Mouse (Mus musculus) myocyte (in vitro differentiated cells): ENCODE measurements at regions not wholly inside any gene's neighbourhood (a gene's known extent, or its start where the extent isn't known, plus 50 kb on each side); places are given as distances from the start of the nearest gene placed in this dataset.
A peak's percentile ranks its signal among the peaks of the same experiment; 100 is the strongest.

Source experiments
- H3K27me3 ChIP-seq: one replicate; pipeline ENCODE4 v1.6.1; 2011; ENCODE audit not compliant: control insufficient read depth, insufficient read depth, insufficient read length
- H3K36me3 ChIP-seq: one replicate; pipeline ENCODE4 v1.6.1; 2011; ENCODE audit not compliant: control insufficient read depth, insufficient read depth
- H3K4me2 ChIP-seq: one replicate; pipeline ENCODE4 v1.6.1; 2011; ENCODE audit warnings: low read depth, control low read depth
- H3K4me3 ChIP-seq: one replicate; pipeline ENCODE4 v1.5.1; 2011; ENCODE audit warnings: mild to moderate bottlenecking, control low read depth, moderate library complexity
- H3K79me2 ChIP-seq: one replicate; pipeline ENCODE4 v1.6.1; 2011; ENCODE audit not compliant: control insufficient read depth, insufficient read depth
- H3ac ChIP-seq: one replicate; pipeline ENCODE4 v1.6.1; 2011; ENCODE audit not compliant: control insufficient read depth, insufficient read length
- CEBPB ChIP-seq: IDR thresholded peaks from 2 replicates; pipeline ENCODE4 v1.6.1; 2011; ENCODE audit warnings: mild to moderate bottlenecking, moderate library complexity; ENCODE audit not compliant: poor library complexity, insufficient read depth, severe bottlenecking
- E2F4 ChIP-seq: IDR thresholded peaks from one replicate; pipeline ENCODE4 v1.6.1; 2011; ENCODE audit warnings: mild to moderate bottlenecking, control low read depth, moderate library complexity; ENCODE audit not compliant: insufficient read depth
- MAX ChIP-seq: IDR thresholded peaks from one replicate; pipeline ENCODE4 v1.6.1; 2011; ENCODE audit warnings: low read depth, mild to moderate bottlenecking, control low read depth
- MYOD1 ChIP-seq, 3 experiments: IDR thresholded peaks; one replicate each; pipeline ENCODE4 v1.6.1; 2011; ENCODE audit warnings: control low read depth in 2 of 3, low read depth in 2 of 3, mild to moderate bottlenecking in 2 of 3, moderate library complexity in 1 of 3; ENCODE audit not compliant: insufficient read length in 2 of 3, control insufficient read depth in 1 of 3
- MYOG ChIP-seq, 3 experiments: IDR thresholded peaks; one replicate each; pipeline ENCODE4 v1.6.1; 2011; ENCODE audit warnings: control low read depth in 2 of 3, low read depth in 2 of 3, mild to moderate bottlenecking in 2 of 3; ENCODE audit not compliant: insufficient read length in 2 of 3, control insufficient read depth in 1 of 3, insufficient read depth in 1 of 3
- POLR2A ChIP-seq: IDR thresholded peaks from one replicate; pipeline ENCODE4 v1.6.1; 2011; ENCODE audit warnings: low read depth, mild to moderate bottlenecking, control low read depth, moderate library complexity; ENCODE audit not compliant: insufficient read length
- POLR2AphosphoS2 ChIP-seq: IDR thresholded peaks from one replicate; pipeline ENCODE4 v1.6.1; 2011; ENCODE audit warnings: low read depth, control low read depth; ENCODE audit not compliant: insufficient read length
- REST ChIP-seq: IDR thresholded peaks from one replicate; pipeline ENCODE4 v1.6.1; 2011; ENCODE audit warnings: mild to moderate bottlenecking, control low read depth, moderate library complexity; ENCODE audit not compliant: insufficient read depth, insufficient read length
- SRF ChIP-seq: IDR thresholded peaks from one replicate; pipeline ENCODE4 v1.6.1; 2011; ENCODE audit warnings: low read depth; ENCODE audit not compliant: control insufficient read depth, insufficient read length
- TCF12 ChIP-seq: IDR thresholded peaks from one replicate; pipeline ENCODE4 v1.6.1; 2011; ENCODE audit warnings: mild to moderate bottlenecking, control low read depth; ENCODE audit not compliant: poor library complexity, insufficient read depth, severe bottlenecking
- TCF3 ChIP-seq: IDR thresholded peaks from one replicate; pipeline ENCODE4 v1.6.1; 2011; ENCODE audit warnings: low read depth, control low read depth; ENCODE audit not compliant: insufficient read length
- USF1 ChIP-seq: IDR thresholded peaks from one replicate; pipeline ENCODE4 v1.6.1; 2011; ENCODE audit warnings: low read depth, mild to moderate bottlenecking, control low read depth, moderate library complexity

DNA sequence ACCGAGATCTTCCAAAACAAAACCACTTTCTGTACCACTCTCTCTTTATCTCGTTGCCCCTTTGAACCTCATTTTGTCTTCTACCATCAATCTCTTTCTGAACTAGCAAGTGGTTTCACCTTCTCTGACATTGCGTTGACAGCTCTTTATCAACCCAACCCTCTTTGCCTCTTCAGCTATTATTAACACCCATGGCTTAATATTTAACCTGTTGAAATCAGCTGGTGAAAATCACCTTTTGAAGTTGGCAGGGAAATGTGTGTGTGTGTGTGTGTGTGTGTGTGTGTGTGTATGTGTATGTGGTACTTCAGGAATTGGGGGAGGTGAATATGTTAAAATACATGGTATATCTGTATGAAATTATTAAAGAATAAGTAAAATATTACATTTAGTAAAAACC, 70.1 kb upstream of the Zfp366 start:
- Histone ChIP-seq H3ac (no peak overlapping the region), H3K4me3 (no peak overlapping the region), H3K36me3 (no peaks in the 10 kb centered on the region), H3K4me2 (no peak overlapping the region), H3K79me2 (no peaks in the 10 kb centered on the region), H3K27me3 (no peaks in the 10 kb centered on the region)
- TF ChIP-seq POLR2AphosphoS2 (no peak), E2F4 (no peak), TCF3 (no peak), MAX (no peak), MYOG (IDR thresholded peaks at IDR 0.05; ENCODE audit: control insufficient read depth in 1 of 3, insufficient read depth in 1 of 3, insufficient read length in 2 of 3, low read depth in 2 of 3) (no peak), MYOD1 (IDR thresholded peaks at IDR 0.05; ENCODE audit: control insufficient read depth in 1 of 3, insufficient read length in 2 of 3, low read depth in 2 of 3) (no peak), SRF (no peak), USF1 (no peak)

DNA sequence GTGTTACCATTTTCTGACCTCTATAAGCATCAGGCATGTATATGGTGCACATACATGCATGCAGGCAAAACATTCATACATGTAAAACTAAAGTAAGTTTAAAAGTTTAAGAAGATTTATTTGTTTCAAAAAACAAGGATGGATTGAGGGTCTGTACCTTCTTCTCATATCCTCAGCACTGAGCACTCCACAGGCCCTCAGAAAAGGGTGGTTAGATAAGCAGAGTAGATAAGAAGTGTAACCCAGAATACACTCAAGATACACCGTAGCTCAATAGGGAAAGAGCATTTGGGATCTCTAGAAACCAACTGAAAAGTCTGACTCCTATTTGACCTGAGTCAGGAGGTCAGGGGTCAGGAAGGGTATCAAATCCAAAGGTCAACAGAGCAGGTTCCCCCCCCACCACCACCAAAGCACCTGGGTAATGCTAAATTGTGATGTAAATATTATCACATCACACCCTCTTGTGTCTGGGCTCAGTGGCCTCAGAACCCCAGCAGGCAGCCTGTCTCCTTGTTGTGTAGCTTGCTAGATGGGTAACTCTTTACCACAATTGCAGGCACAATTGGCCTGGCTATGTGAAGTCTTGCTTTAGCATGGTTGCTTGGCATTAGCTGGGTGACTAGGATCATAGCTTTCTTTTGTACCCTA, 72.8 kb upstream of the Zfp366 start:
- Histone ChIP-seq H3K79me2 (no peaks in the 10 kb centered on the region), H3ac (no peak overlapping the region), H3K4me3 (no peak overlapping the region), H3K4me2 (no peak overlapping the region), H3K27me3 (no peaks in the 10 kb centered on the region), H3K36me3 (no peaks in the 10 kb centered on the region)
- no peak for TF ChIP-seq POLR2AphosphoS2

GRCm38 (mm10) chr13:99107983-99108382, 76.6 kb upstream of the Zfp366 start:
- TF ChIP-seq MAX (no peak), POLR2AphosphoS2 (no peak), TCF3 (no peak), TCF12 (no peak), E2F4 (no peak), USF1 (no peak), POLR2A (no peak), CEBPB (no peak), MYOG (IDR thresholded peaks at IDR 0.05; ENCODE audit: control insufficient read depth in 1 of 3, insufficient read depth in 1 of 3, insufficient read length in 2 of 3, low read depth in 2 of 3) (no peak), REST (no peak), SRF (no peak), MYOD1 (IDR thresholded peaks at IDR 0.05; ENCODE audit: control insufficient read depth in 1 of 3, insufficient read length in 2 of 3, low read depth in 2 of 3) (no peak)
- Histone ChIP-seq H3K4me3 (no peak overlapping the region), H3K79me2 (no peaks in the 10 kb centered on the region), H3K36me3 (no peaks in the 10 kb centered on the region), H3K4me2 (no peak overlapping the region), H3K27me3 (no peaks in the 10 kb centered on the region), H3ac (no peak overlapping the region)

DNA sequence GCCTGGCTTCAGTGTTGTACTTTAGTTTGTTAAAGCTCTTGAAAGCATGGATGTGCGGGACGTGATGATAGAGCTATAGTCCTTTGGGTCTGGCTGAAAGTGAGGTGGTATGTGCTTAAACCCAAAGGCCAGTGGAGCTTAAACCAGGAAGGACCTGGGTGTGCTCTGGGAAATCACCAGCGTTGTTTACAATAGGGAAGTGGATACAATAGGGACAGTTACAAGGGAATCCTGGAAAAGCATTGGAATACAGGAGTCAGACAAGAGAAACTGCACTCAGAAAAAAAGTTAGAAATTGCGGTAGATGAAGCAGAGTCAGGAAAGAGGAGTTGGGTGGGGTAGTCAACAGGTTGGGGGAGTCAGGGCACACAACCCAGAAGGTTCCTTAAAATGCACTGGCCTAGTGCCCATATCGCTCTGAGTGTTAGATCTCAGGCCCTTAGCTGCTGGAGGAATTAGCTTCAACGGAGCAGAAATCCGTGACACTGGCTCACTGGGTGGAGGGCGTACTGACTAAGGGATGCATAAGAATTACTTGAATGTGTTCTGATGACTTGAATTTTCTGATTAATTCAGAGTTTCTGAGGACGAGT, 82.4 kb upstream of the Zfp366 start:
- no peak overlapping the region for H3K4me2 ChIP-seq
- H3K4me3 ChIP-seq: no peak overlapping the region
- H3K36me3 ChIP-seq: no peaks in the 10 kb centered on the region
- H3K27me3 ChIP-seq: no peaks in the 10 kb centered on the region
- no peaks in the 10 kb centered on the region for H3K79me2 ChIP-seq
- no peak for TF ChIP-seq SRF
- TF ChIP-seq TCF3: no peak
- TF ChIP-seq USF1: no peak
- TF ChIP-seq TCF12: no peak
- no peak for TF ChIP-seq MAX
- TF ChIP-seq MYOG (IDR thresholded peaks at IDR 0.05; ENCODE audit: control insufficient read depth in 1 of 3, insufficient read depth in 1 of 3, insufficient read length in 2 of 3, low read depth in 2 of 3): no peak
- TF ChIP-seq REST: no peak
- no peak for TF ChIP-seq MYOD1 (IDR thresholded peaks at IDR 0.05; ENCODE audit: control insufficient read depth in 1 of 3, insufficient read length in 2 of 3, low read depth in 2 of 3)
- no peak for TF ChIP-seq E2F4
- TF ChIP-seq POLR2A: no peak
- H3ac ChIP-seq: no peak overlapping the region

GRCm38 (mm10) chr13:99100430-99101409, 83.9 kb upstream of the Zfp366 start:
- no peak overlapping the region for H3ac ChIP-seq
- no peaks in the 10 kb centered on the region for H3K36me3 ChIP-seq
- H3K79me2 ChIP-seq: no peaks in the 10 kb centered on the region
- peak overlapping the region; percentile 62 for H3K4me2 ChIP-seq
- no peak overlapping the region for H3K4me3 ChIP-seq
- TF ChIP-seq POLR2A: no peak
- TF ChIP-seq USF1: no peak
- TF ChIP-seq REST: no peak
- H3K27me3 ChIP-seq: no peaks in the 10 kb centered on the region
